Mouse (Mus musculus): ENCODE data around the gene Polr3e.

DNA sequence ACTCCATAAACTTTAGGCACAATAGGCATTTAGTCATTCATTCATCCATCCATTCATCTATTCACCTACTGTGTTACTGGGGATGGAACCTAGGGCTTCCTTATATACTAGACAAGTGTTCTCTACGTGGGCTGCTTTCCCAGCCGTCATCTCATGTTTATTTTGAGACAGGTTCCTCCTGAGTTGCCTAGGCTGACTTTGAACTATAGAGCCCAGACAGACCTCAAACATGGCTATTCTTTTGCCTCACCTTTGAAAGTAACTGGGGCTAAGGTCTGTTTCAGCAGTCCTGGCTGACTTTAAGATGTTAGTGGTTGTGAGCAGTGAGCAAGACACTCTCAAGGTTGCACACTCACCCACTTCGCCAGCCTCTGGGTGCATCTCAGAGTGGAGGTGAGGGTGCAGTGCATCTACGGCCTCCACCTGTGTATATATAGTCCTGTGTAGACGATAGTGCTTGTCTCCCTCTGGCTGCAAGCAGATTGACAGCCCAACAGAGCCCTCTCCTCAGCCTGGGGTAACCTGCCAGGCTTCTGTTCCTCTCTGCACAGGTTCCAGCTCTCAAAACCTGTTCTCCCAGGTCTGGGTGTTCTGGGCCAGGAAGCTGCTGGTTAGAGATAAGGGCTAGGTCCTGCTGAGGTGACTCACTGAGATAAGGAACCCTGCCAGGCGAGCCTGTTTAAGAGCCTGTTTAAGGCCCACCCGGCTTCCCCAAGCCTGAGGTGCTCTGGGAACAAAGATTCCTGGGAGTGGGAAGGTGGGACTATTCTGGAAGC is 42.6 kb upstream of the Polr3e start:
- TF ChIP-seq MAX (IDR thresholded peaks at IDR 0.05; ENCODE audit: low read depth) (no peak), MYOD1 (IDR thresholded peaks at IDR 0.05; ENCODE audit: control insufficient read depth in 1 of 3, insufficient read length in 2 of 3, low read depth in 2 of 3) (no peak), POLR2A (IDR thresholded peaks at IDR 0.05; ENCODE audit: insufficient read length, low read depth) (no peak), CEBPB (IDR thresholded peaks at IDR 0.05; ENCODE audit: insufficient read depth, poor library complexity, severe bottlenecking) (no peak), E2F4 (IDR thresholded peaks at IDR 0.05; ENCODE audit: insufficient read depth) (no peak), POLR2AphosphoS2 (IDR thresholded peaks at IDR 0.05; ENCODE audit: insufficient read length, low read depth) (no peak), USF1 (IDR thresholded peaks at IDR 0.05; ENCODE audit: low read depth) (no peak)
